Comparison of ENCODE assay signal across 9 mouse cellular contexts in the genomic region with DNA sequence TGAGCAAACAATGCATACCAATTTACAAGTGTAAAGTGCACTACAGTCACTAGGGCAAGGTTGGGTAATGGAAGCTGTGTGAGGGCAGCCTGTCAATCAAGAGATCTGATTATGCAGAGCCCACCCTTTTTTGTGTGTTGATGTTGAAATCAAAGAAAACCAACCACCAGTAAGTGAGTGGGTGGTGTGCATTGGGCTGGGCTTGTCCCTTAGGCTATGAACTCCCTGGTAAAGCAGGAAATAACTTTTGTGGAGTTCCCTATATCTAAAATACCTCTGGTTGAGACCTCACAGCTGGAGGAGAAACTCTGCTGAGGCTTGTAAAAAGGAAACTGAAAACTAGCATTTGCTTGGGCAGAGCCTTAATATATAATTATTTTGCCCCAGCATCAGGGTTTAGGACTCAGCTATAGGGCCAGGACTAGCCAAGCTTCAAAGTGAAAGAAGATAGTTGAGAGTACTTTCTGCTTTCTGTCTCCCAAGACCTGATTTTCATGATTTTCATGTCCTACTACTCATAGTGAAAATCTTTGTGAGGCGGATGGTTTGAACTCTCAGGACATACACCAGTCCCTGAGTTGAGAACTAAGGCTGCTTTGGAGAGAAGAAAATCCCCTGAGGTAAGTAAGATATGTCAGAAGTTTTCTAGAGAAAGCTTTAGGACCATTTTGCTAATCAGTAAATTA. TPM values are rescaled to one million over a fixed set of nuclear protein-coding genes. Genes with fewer than 3 reads are reported as not detected.
DNase-seq lines count a peak whose midpoint lies in the region; ATAC-seq and TF ChIP-seq lines count a peak whose summit lies in the region.
"Had no signal": no experiment of that assay in that cellular context is flagged by ENCODE, and none has a peak within 500 bp of the region (broad histone marks: within the 10 kb centered on the region; RNA-seq: fewer than 3 reads in every experiment).

No protein-coding gene starts in this region.

- H3K4me1 ChIP-seq in midbrain, embryonic 12.5 days: no peaks in the 10 kb centered on the region
- no peaks in the 10 kb centered on the region for H3K4me1 ChIP-seq in midbrain, postnatal 0 days (ENCODE audit: insufficient read depth, low read length)
- H3K4me1 ChIP-seq in liver, embryonic 13.5 days (replicated peaks): no peaks in the 10 kb centered on the region
- no peaks in the 10 kb centered on the region for H3K4me1 ChIP-seq in stomach, embryonic 15.5 days
- H3K4me1 ChIP-seq in forebrain, embryonic 16.5 days (replicated peaks; ENCODE audit: control insufficient read depth, insufficient read depth, low read length): no peaks in the 10 kb centered on the region
- H3K4me1 ChIP-seq: hindbrain, embryonic 15.5 days had no signal

- H3K4me2 ChIP-seq in midbrain, embryonic 12.5 days (replicated peaks): no peak overlapping the region
- no peak overlapping the region for H3K4me2 ChIP-seq in midbrain, postnatal 0 days (ENCODE audit: low read depth, low read length, poor library complexity, severe bottlenecking)
- H3K4me2 ChIP-seq in liver, embryonic 13.5 days: peak overlapping the region; percentile 4; the same call in 1 of the 2 replicates
- H3K4me2 ChIP-seq in stomach, embryonic 15.5 days: no peak overlapping the region; the same call in 1 of the 2 replicates
- H3K4me2 ChIP-seq in forebrain, embryonic 16.5 days (ENCODE audit: low read length): no peak overlapping the region
- H3K4me2 ChIP-seq: hindbrain, embryonic 15.5 days; limb, embryonic 15.5 days had no signal

- no peak overlapping the region for H3K4me3 ChIP-seq in midbrain, embryonic 12.5 days
- no peak overlapping the region for H3K4me3 ChIP-seq in midbrain, postnatal 0 days (ENCODE audit: low read depth, low read length)
- H3K4me3 ChIP-seq in liver, embryonic 13.5 days (replicated peaks): no peak overlapping the region
- no peak overlapping the region for H3K4me3 ChIP-seq in stomach, embryonic 15.5 days (replicated peaks)
- no peak overlapping the region for H3K4me3 ChIP-seq in forebrain, embryonic 16.5 days (replicated peaks; ENCODE audit: low read length)
- H3K4me3 ChIP-seq: hindbrain, embryonic 15.5 days; limb, embryonic 15.5 days had no signal

- ATAC-seq in midbrain, embryonic 12.5 days (ENCODE audit: low FRiP score, low read depth): peak; percentile 19; the same call in 1 of the 2 replicates
- no peak for ATAC-seq in midbrain, postnatal 0 days (ENCODE audit: low FRiP score)
- peak; percentile 82 for ATAC-seq in common myeloid progenitor, adult 5-6 weeks (replicated peaks; ENCODE audit: low read depth, poor library complexity, severe bottlenecking)
- peak; percentile 86 for ATAC-seq in liver, embryonic 13.5 days (ENCODE audit: low read depth)
- ATAC-seq in stomach, embryonic 15.5 days (ENCODE audit: insufficient read depth, low FRiP score, low read depth): peak; percentile 77
- ATAC-seq in forebrain, embryonic 16.5 days: no peak
- no peak for ATAC-seq in megakaryocyte-erythroid progenitor cell, adult 5-6 weeks (replicated peaks; ENCODE audit: low FRiP score, low TSS enrichment, poor library complexity, severe bottlenecking)

- no peak for TF ChIP-seq CTCF in midbrain, postnatal 0 days (IDR thresholded peaks at IDR 0.05)

- WGBS in midbrain, embryonic 12.5 days: 89% methylated on average over 1 of the region's 1 CpGs
- 92% methylated on average over 1 of the region's 1 CpGs for WGBS in midbrain, postnatal 0 days
- WGBS in liver, embryonic 13.5 days (ENCODE audit: insufficient replicate concordance): 64% methylated on average over 1 of the region's 1 CpGs
- whole genome bisulfite sequencing in stomach, embryonic 15.5 days: 73% methylated on average over 1 of the region's 1 CpGs
- WGBS in forebrain, embryonic 16.5 days: 90% methylated on average over 1 of the region's 1 CpGs

- no peak for DNase-seq in midbrain, postnatal 0 days (ENCODE audit: low spot score)
- DNase-seq in liver, embryonic 13.5 days: no peak

- H3K9ac ChIP-seq in midbrain, embryonic 12.5 days (replicated peaks): no peak overlapping the region
- H3K9ac ChIP-seq in midbrain, postnatal 0 days (replicated peaks; ENCODE audit: low read length, poor library complexity, severe bottlenecking): no peak overlapping the region
- H3K9ac ChIP-seq in liver, embryonic 13.5 days: no peak overlapping the region
- H3K9ac ChIP-seq in stomach, embryonic 15.5 days: no peak overlapping the region
- no peak overlapping the region for H3K9ac ChIP-seq in forebrain, embryonic 16.5 days (replicated peaks; ENCODE audit: low read depth, low read length)
- H3K9ac ChIP-seq: hindbrain, embryonic 15.5 days; limb, embryonic 15.5 days had no signal

- 0 out of 2 replicates have a peak, but pooled peaks cover 3% of the 10 kb centered on the region for H3K36me3 ChIP-seq in midbrain, embryonic 12.5 days
- H3K36me3 ChIP-seq in midbrain, postnatal 0 days (ENCODE audit: insufficient read depth, low read length): no peaks in the 10 kb centered on the region
- H3K36me3 ChIP-seq in liver, embryonic 13.5 days: no peaks in the 10 kb centered on the region
- no peaks in the 10 kb centered on the region for H3K36me3 ChIP-seq in stomach, embryonic 15.5 days
- no peaks in the 10 kb centered on the region for H3K36me3 ChIP-seq in forebrain, embryonic 16.5 days (ENCODE audit: control insufficient read depth, insufficient read depth)
- H3K36me3 ChIP-seq: hindbrain, embryonic 15.5 days; limb, embryonic 15.5 days had no signal

- H3K27me3 ChIP-seq in midbrain, embryonic 12.5 days: no peaks in the 10 kb centered on the region
- no peaks in the 10 kb centered on the region for H3K27me3 ChIP-seq in midbrain, postnatal 0 days (ENCODE audit: insufficient read depth, low read length)
- no peaks in the 10 kb centered on the region for H3K27me3 ChIP-seq in liver, embryonic 13.5 days
- H3K27me3 ChIP-seq in stomach, embryonic 15.5 days (replicated peaks): no peaks in the 10 kb centered on the region
- H3K27me3 ChIP-seq in forebrain, embryonic 16.5 days (replicated peaks; ENCODE audit: control insufficient read depth, insufficient read depth, low read length): no peaks in the 10 kb centered on the region
- H3K27me3 ChIP-seq: hindbrain, embryonic 15.5 days; limb, embryonic 15.5 days had no signal

- H3K27ac ChIP-seq in midbrain, embryonic 12.5 days (replicated peaks): no peak overlapping the region
- no peak overlapping the region for H3K27ac ChIP-seq in midbrain, postnatal 0 days (ENCODE audit: low read depth, low read length)
- H3K27ac ChIP-seq in liver, embryonic 13.5 days: no peak overlapping the region
- no peak overlapping the region; the same call in 1 of the 2 replicates for H3K27ac ChIP-seq in stomach, embryonic 15.5 days
- no peak overlapping the region for H3K27ac ChIP-seq in forebrain, embryonic 16.5 days (ENCODE audit: low read length)
- H3K27ac ChIP-seq: hindbrain, embryonic 15.5 days; limb, embryonic 15.5 days had no signal

- no peaks in the 10 kb centered on the region for H3K9me3 ChIP-seq in midbrain, embryonic 12.5 days
- H3K9me3 ChIP-seq in midbrain, postnatal 0 days (ENCODE audit: low read length): no peaks in the 10 kb centered on the region
- no peaks in the 10 kb centered on the region for H3K9me3 ChIP-seq in liver, embryonic 13.5 days (replicated peaks)
- H3K9me3 ChIP-seq in stomach, embryonic 15.5 days: no peaks in the 10 kb centered on the region
- no peaks in the 10 kb centered on the region for H3K9me3 ChIP-seq in forebrain, embryonic 16.5 days (ENCODE audit: control insufficient read depth, low read length)
- H3K9me3 ChIP-seq: hindbrain, embryonic 15.5 days; limb, embryonic 15.5 days had no signal

RNA-seq across cellular contexts. Expression of a gene that starts 51.6 kb away (rescaled TPM):
- 21.6 and 22.8 TPM in 2 replicates for polyA plus RNA-seq in midbrain, embryonic 12.5 days (2016; fragmentation: Nextera tagmentation; extraction: Ambion mirVana)
- 547 and 554 TPM in 2 replicates for total RNA-seq in midbrain, postnatal 0 days (2014; rRNA removed)
- 53.9 and 60.8 TPM in 2 replicates for polyA plus RNA-seq in midbrain, postnatal 0 days (2015; fragmentation: Nextera tagmentation; extraction: Ambion mirVana)
- 0.05 TPM in 1 of 2 replicates, not detected in the other for total RNA-seq in common myeloid progenitor, adult 5-6 weeks (2017)
- polyA plus RNA-seq in liver, embryonic 13.5 days (2015; fragmentation: Nextera tagmentation; extraction: Ambion mirVana): 1.1 and 1.5 TPM in 2 replicates
- 2.9 and 3.8 TPM in 2 replicates for polyA plus RNA-seq in stomach, embryonic 15.5 days (2015; fragmentation: Nextera tagmentation; extraction: Ambion mirVana)
- polyA plus RNA-seq in forebrain, embryonic 16.5 days (2015; fragmentation: Nextera tagmentation; extraction: Ambion mirVana): 33.8 and 47.1 TPM in 2 replicates
- total RNA-seq in megakaryocyte-erythroid progenitor cell, adult 5-6 weeks (2014; fragmentation: Nextera tagmentation): not detected in 2 replicates
- not detected in 2 replicates for total RNA-seq in megakaryocyte-erythroid progenitor cell, adult 5-6 weeks (2017)

Comparison
In these comparisons a context has a peak if more than half of its experiments do, and no peak if none do; other contexts are left out.
1. ATAC-seq: peak in midbrain, embryonic 12.5 days (single experiment), common myeloid progenitor, adult 5-6 weeks (single experiment), liver, embryonic 13.5 days (single experiment) and stomach, embryonic 15.5 days (single experiment); none in midbrain, postnatal 0 days (single experiment), forebrain, embryonic 16.5 days (single experiment) and megakaryocyte-erythroid progenitor cell, adult 5-6 weeks (single experiment).